Comparison of ENCODE assay signal across 8 mouse cellular contexts in genomic region chr1:151756425-151756728, GRCm38 (mm10). TPM values are rescaled to one million over a fixed set of nuclear protein-coding genes. Genes with fewer than 3 reads are reported as not detected.
A peak's percentile ranks its signal among the peaks of the same experiment; 100 is the strongest.
DNase-seq lines count a peak whose midpoint lies in the region; ATAC-seq and TF ChIP-seq lines count a peak whose summit lies in the region.

No protein-coding gene starts in this region.

- H3K4me1 ChIP-seq in heart, embryonic 10.5 days, result peaks cover 23% of the 10 kb centered on the region
- peaks cover 15% of the 10 kb centered on the region for H3K4me1 ChIP-seq in forebrain, embryonic 12.5 days
- H3K4me1 ChIP-seq in liver, embryonic 14.5 days (replicated peaks; ENCODE audit: control insufficient read depth in 2 of 2, insufficient read depth in 2 of 2, low read length in 1 of 2), result peaks cover 20 to 22% of the 10 kb centered on the region in 2 experiments

- no peak overlapping the region for H3K27ac ChIP-seq in heart, embryonic 10.5 days
- no peak overlapping the region for H3K27ac ChIP-seq in forebrain, embryonic 12.5 days
- H3K27ac ChIP-seq in liver, embryonic 14.5 days, result no peak overlapping the region

- 18% methylated on average over 1 of the region's 1 CpGs for WGBS in heart, embryonic 10.5 days
- 26% methylated on average over 1 of the region's 1 CpGs for WGBS in forebrain, embryonic 12.5 days
- 15% methylated on average over 1 of the region's 1 CpGs for WGBS in liver, embryonic 14.5 days (ENCODE audit: insufficient replicate concordance)

- H3K9ac ChIP-seq in forebrain, embryonic 12.5 days, result peak overlapping the region; percentile 62; the same call in 1 of the 2 replicates
- peak overlapping the region; percentile 92 for H3K9ac ChIP-seq in liver, embryonic 14.5 days (replicated peaks)

- H3K4me3 ChIP-seq in heart, embryonic 10.5 days, result peak overlapping the region; percentile 98
- peak overlapping the region; percentile 90 for H3K4me3 ChIP-seq in forebrain, embryonic 12.5 days (replicated peaks)
- peak overlapping the region; percentile 66 to 99 for H3K4me3 ChIP-seq in liver, embryonic 14.5 days (ENCODE audit: insufficient read depth in 1 of 2, low read depth in 2 of 2, low read length in 2 of 2)

- peak overlapping the region; percentile 94 for H3K4me2 ChIP-seq in forebrain, embryonic 12.5 days
- H3K4me2 ChIP-seq in liver, embryonic 14.5 days (ENCODE audit: low read depth), result peak overlapping the region; percentile 94

- intact Hi-C loops in heart, postnatal 25 days (cut with DNase I), result no loop called here
- intact Hi-C loops in left cerebral cortex, postnatal 25 days (cut with DNase I), result loop anchor here (10.0 kb wide), 1 partner anchor 1362 kb away; the partner anchor contains the start of genes Odr4 and Tpr

- H3K36me3 ChIP-seq in heart, embryonic 10.5 days, result peaks cover 6% of the 10 kb centered on the region; the same call in 1 of the 2 replicates
- peaks cover 3% of the 10 kb centered on the region; the same call in 1 of the 2 replicates for H3K36me3 ChIP-seq in forebrain, embryonic 12.5 days (replicated peaks)
- no peaks in the 10 kb centered on the region; the same call in 1 of the 2 replicates for H3K36me3 ChIP-seq in liver, embryonic 14.5 days (replicated peaks; ENCODE audit: control insufficient read depth, insufficient read depth, low read depth)

- H3K9me3 ChIP-seq in heart, embryonic 10.5 days, result no peaks in the 10 kb centered on the region
- no peaks in the 10 kb centered on the region for H3K9me3 ChIP-seq in forebrain, embryonic 12.5 days
- no peaks in the 10 kb centered on the region for H3K9me3 ChIP-seq in liver, embryonic 14.5 days (ENCODE audit: control insufficient read depth, low read length)

- DNase-seq in heart, embryonic 10.5 days (ENCODE audit: low spot score), result no peak
- no peak for DNase-seq in heart, postnatal 25 days (ENCODE audit: low spot score)
- DNase-seq in A20 (ENCODE audit: low read depth, low spot score), result peak; percentile 53
- no peak for DNase-seq in liver, embryonic 14.5 days (ENCODE audit: low read depth in 3 of 3, low spot score in 3 of 3)
- no peak for DNase-seq in T-cell, adult 2 months (ENCODE audit: low spot score)
- no peak for DNase-seq in left cerebral cortex, postnatal 25 days (ENCODE audit: low spot score in 2 of 2)

- no peak for TF ChIP-seq CTCF in liver, embryonic 14.5 days (IDR thresholded peaks at IDR 0.05; ENCODE audit: low read depth)

- H3K27me3 ChIP-seq in heart, embryonic 10.5 days (ENCODE audit: insufficient read depth, poor library complexity, severe bottlenecking), result no peaks in the 10 kb centered on the region
- H3K27me3 ChIP-seq in forebrain, embryonic 12.5 days, result no peaks in the 10 kb centered on the region
- H3K27me3 ChIP-seq in liver, embryonic 14.5 days (ENCODE audit: control insufficient read depth, insufficient read depth, low read length), result no peaks in the 10 kb centered on the region

- TF ChIP-seq EP300 in liver, embryonic 14.5 days (IDR thresholded peaks at IDR 0.05; ENCODE audit: low read depth), result no peak

- ATAC-seq in forebrain, embryonic 12.5 days (ENCODE audit: low FRiP score), result no peak
- ATAC-seq in liver, embryonic 14.5 days (ENCODE audit: insufficient read depth), result no peak
- no peak for ATAC-seq in megakaryocyte-erythroid progenitor cell, adult 5-6 weeks (replicated peaks; ENCODE audit: low FRiP score, low TSS enrichment, poor library complexity, severe bottlenecking)

RNA-seq across cellular contexts. Expression of gene Edem3, which starts 1.2 kb away (rescaled TPM):
- 15.0 and 20.3 TPM in 2 replicates for polyA plus RNA-seq in heart, embryonic 10.5 days (2016; fragmentation: Nextera tagmentation; extraction: Ambion mirVana)
- 10 to 100 TPM; 19.7 to 22.1 TPM for total RNA-seq in heart, postnatal 25 days (2021)
- polyA plus RNA-seq in forebrain, embryonic 12.5 days (2016; fragmentation: Nextera tagmentation; extraction: Ambion mirVana), result 24.5 and 27.7 TPM in 2 replicates
- 2.8 and 4.3 TPM in 2 replicates for polyA plus RNA-seq in liver, embryonic 14.5 days (2012; rRNA removed)
- polyA plus RNA-seq in liver, embryonic 14.5 days (2014; fragmentation: Nextera tagmentation; extraction: Ambion mirVana), result 6.1 and 7.3 TPM in 2 replicates
- total RNA-seq in megakaryocyte-erythroid progenitor cell, adult 5-6 weeks (2014; fragmentation: Nextera tagmentation), result 13.8 and 21.7 TPM in 2 replicates
- total RNA-seq in megakaryocyte-erythroid progenitor cell, adult 5-6 weeks (2017), result 35.2 and 38.2 TPM in 2 replicates
- total RNA-seq in left cerebral cortex, postnatal 25 days (2021), result 10 to 100 TPM; 38.5 to 39.7 TPM
